Mouse (Mus musculus) leukemia stem cell, adult 10-12 weeks (primary cell): ENCODE measurements around the gene Pfdn2. TPM values are rescaled to one million over a fixed set of nuclear protein-coding genes. Genes with fewer than 3 reads are reported as not detected.

Experiments used
- polyA plus RNA-seq: library from polyadenylated mRNA; stranded (reverse); fragments of >175 nt; gene quantifications from 2 replicates; pipeline ENCODE4 v1.2.3, GENCODE M21; 2012; ENCODE audit warnings: low replicate concordance

The Pfdn2 gene
- 5.4 and 7.4 TPM in 2 replicates for polyA plus RNA-seq

GRCm38 (mm10) chr1:171345225-171346094 lies at the start of gene Pfdn2, which contains the start of gene Nit1:
Pfdn2 (plus strand) TSS chr1:171345670.
Nit1 (minus strand) TSS chr1:171345646.

GRCm38 (mm10) chr1:171328839-171329432 lies 16.5 kb upstream of the Pfdn2 start, which contains the start of gene Dedd:
Dedd (plus strand) TSS chr1:171329145.

GRCm38 (mm10) chr1:171360656-171361055 lies 15.2 kb downstream of the Pfdn2 start, which contains the start of gene Klhdc9:
Klhdc9 (minus strand) TSS chr1:171360798.

GRCm38 (mm10) chr1:171369845-171370556 lies 24.5 kb downstream of the Pfdn2 start, which contains the start of gene Nectin4:
Nectin4 (plus strand) TSS chr1:171370099.

GRCm38 (mm10) chr1:171388376-171389102 lies 43.1 kb downstream of the Pfdn2 start, which contains the start of gene Arhgap30:
Arhgap30 (plus strand) TSS chr1:171388954.

Other genes with a start within 250 kb of the Pfdn2 start
- 0.93 and 2.2 TPM in 2 replicates for gene Cfap126, start 231.8 kb upstream of the Pfdn2 start, polyA plus RNA-seq
- 3.4 and 36.9 TPM in 2 replicates for gene Sdhc, start 195.1 kb upstream of the Pfdn2 start, polyA plus RNA-seq
- not detected in 2 replicates for gene Mpz, start 195.0 kb upstream of the Pfdn2 start, polyA plus RNA-seq
- 0.62 and 0.98 TPM in 2 replicates for gene Pcp4l1, start 149.4 kb upstream of the Pfdn2 start, polyA plus RNA-seq
- not detected in 2 replicates for gene Nr1i3, start 131.7 kb upstream of the Pfdn2 start, polyA plus RNA-seq
- 26.4 and 37.3 TPM in 2 replicates for gene Tomm40l, start 123.2 kb upstream of the Pfdn2 start, polyA plus RNA-seq
- gene Apoa2, start 120.6 kb upstream of the Pfdn2 start, polyA plus RNA-seq: not detected in 2 replicates
- gene Fcer1g, start 111.3 kb upstream of the Pfdn2 start, polyA plus RNA-seq: 4.7 and 8.4 TPM in 2 replicates
- gene Adamts4, start 95.2 kb upstream of the Pfdn2 start, polyA plus RNA-seq: 0.84 and 2.4 TPM in 2 replicates
- gene Ndufs2, start 94.3 kb upstream of the Pfdn2 start, polyA plus RNA-seq: 38.4 and 41.1 TPM in 2 replicates
- gene B4galt3, start 75.3 kb upstream of the Pfdn2 start, polyA plus RNA-seq: 42.5 and 71.9 TPM in 2 replicates
- 169 and 176 TPM in 2 replicates for gene Ppox, start 64.5 kb upstream of the Pfdn2 start, polyA plus RNA-seq
- 127 and 157 TPM in 2 replicates for gene Usp21, start 57.7 kb upstream of the Pfdn2 start, polyA plus RNA-seq
- gene Ufc1, start 50.6 kb upstream of the Pfdn2 start, polyA plus RNA-seq: 14.2 and 23.6 TPM in 2 replicates
- 5.3 and 15.7 TPM in 2 replicates for gene Dedd, start 16.5 kb upstream of the Pfdn2 start, polyA plus RNA-seq
- 4.9 and 11.5 TPM in 2 replicates for gene Nit1, start within 50 bp of the Pfdn2 start, polyA plus RNA-seq
- gene Klhdc9, start 15.1 kb downstream of the Pfdn2 start, polyA plus RNA-seq: 0.22 and 0.81 TPM in 2 replicates
- 0.87 and 1.1 TPM in 2 replicates for gene Nectin4, start 24.4 kb downstream of the Pfdn2 start, polyA plus RNA-seq
- 30.2 and 30.6 TPM in 2 replicates for gene Arhgap30, start 43.3 kb downstream of the Pfdn2 start, polyA plus RNA-seq
- 16.5 and 28.1 TPM in 2 replicates for gene Usf1, start 65.6 kb downstream of the Pfdn2 start, polyA plus RNA-seq
- not detected in 2 replicates for gene Tstd1, start 73.2 kb downstream of the Pfdn2 start, polyA plus RNA-seq
- 0.45 and 8.3 TPM in 2 replicates for gene F11r, start 91.9 kb downstream of the Pfdn2 start, polyA plus RNA-seq
- gene Alyref2, start 157.8 kb downstream of the Pfdn2 start, polyA plus RNA-seq: 5.6 and 7.1 TPM in 2 replicates
- gene Itln1, start 189.6 kb downstream of the Pfdn2 start, polyA plus RNA-seq: not detected in 2 replicates
- 0.30 TPM in 1 of 2 replicates, not detected in the other for gene Cd244a, start 213.5 kb downstream of the Pfdn2 start, polyA plus RNA-seq